Mouse (Mus musculus): ENCODE data around the gene Txndc11.
A peak's percentile ranks its signal among the peaks of the same experiment; 100 is the strongest.

Gene Txndc11

DNA sequence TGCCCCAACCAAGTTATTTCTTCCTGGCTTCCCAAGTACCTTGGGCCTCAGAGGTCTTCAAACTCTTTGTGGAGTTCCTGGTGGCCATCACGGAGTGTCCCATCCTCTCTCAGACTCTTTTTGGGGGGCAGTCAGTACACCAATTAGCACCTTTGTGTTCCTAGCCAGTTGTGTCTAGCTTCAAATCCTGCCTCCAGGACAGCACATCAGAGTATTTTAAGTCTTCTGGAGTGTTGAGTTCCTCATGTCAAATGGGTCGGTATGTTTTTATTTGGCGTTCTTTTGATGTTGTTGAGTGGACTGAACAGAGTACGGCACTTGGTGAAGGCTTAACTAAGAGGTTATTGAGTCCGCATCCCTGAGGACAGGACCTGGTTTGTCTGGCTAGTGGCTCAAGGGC, 69.0 kb downstream of the Txndc11 start:
- DNase-seq (ENCODE audit: low spot score in 2 of 2) = no peak

DNA sequence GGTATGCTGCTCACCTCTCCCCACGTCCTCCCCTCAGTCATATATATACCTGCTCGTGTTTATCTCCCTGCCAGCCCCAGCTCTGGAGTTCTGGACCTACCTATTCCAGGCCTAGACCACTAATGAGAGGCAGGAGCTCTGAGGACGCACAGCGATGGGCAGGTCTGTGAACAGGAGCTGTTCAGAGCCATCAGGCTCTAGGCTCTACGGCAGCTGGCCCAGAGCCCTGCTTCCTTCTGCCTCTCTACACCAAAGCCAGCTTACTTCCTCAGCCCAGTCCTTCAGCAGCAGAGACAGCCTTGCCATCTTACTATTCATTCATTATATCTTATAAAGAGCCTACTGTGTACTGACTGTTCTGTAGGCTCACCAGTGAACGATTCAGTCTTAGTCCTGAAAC, 69.7 kb downstream of the Txndc11 start:
- no peak for DNase-seq (ENCODE audit: low spot score in 2 of 2)

DNA sequence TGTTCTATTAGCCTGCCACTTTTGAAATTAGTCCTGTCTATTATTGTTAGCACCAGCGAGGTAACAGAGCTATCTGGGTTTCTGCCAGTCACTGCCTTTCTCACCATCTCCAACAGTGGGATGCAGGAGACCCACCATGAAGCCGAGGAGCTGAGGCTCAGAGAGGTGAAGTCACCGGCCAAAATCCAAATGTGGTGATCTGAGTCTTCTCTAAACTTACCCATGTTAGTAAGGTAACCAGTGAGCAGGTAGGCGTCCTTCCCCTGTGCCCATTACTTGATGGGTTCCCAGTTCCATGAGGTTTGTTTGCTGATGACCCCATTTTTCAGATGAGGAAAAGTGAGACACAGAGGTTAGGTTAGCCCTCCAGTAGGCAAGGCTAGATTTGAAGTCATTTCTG, 70.1 kb downstream of the Txndc11 start:
- DNase-seq (ENCODE audit: low spot score in 2 of 2) = no peak

DNA sequence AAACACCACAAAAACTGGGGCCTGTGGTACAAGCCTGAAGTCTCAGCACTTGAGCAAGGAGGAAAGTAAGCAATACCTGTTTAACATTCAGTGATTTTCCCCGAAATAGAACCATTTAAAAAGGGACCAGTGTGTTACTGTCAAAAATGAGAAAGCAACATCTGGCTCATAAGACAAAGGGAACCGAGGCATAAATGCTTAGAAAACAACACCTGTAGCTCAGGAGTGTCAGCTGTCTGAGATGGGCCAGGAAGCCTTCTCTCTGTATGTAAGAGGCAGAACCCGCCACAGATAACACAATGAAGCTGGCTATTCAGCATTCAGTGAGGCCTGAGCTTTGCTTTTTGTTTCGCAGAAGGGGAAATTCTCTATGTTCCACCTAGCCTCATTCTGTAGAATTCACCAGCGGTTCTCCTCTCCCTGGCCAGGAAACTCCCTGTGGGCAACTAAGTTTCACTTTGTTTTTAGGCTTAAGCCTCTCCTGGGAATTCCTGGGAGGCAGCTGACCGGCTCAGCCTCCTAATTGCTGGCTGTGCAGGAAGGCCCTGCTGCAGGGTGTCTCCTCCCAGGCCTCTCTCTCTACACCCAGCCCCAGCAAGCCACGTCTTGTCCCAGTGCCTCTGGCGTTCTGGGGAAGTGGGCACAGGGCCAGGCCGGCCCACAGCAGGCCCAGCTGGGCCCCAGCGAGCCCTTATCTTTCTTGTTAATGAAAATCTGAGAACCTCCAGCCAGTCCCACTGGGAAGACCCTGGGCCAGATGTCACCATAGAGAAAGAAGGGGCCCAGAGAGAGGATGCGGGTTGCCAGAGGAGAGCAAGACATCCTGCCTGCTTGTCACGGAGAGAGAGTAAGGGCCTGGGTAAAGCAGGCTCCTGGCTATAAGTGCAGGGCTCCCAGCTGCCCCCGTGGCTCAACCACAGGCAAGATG, 71.4 kb downstream of the Txndc11 start:
- DNase-seq (ENCODE audit: low spot score in 2 of 2) = peak; percentile 85 to 91

DNA sequence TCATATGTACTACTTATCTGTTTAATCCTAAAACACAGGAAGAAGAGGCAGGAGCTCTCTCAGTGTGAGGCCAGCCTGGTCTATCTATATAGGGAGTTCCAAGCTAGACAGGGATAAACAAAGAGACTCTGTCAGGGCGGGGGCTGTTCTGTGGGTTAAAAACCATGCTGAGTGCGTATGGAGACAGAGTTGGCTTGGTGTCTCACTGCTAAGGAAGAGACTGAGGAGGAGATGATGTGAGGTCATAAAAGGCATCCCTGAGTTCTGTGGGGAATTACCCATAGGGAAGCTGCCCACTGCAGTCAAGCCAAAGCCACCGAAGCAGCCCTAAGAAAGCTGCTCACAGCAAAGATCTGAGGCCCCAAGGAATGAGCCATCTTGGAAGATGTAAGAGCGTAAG, 73.8 kb downstream of the Txndc11 start, which contains the start of gene Snn:
Snn (plus strand) TSS at position 301 of the 400 bp plus-strand sequence.
- no peak for DNase-seq (ENCODE audit: low spot score in 2 of 2)

DNA sequence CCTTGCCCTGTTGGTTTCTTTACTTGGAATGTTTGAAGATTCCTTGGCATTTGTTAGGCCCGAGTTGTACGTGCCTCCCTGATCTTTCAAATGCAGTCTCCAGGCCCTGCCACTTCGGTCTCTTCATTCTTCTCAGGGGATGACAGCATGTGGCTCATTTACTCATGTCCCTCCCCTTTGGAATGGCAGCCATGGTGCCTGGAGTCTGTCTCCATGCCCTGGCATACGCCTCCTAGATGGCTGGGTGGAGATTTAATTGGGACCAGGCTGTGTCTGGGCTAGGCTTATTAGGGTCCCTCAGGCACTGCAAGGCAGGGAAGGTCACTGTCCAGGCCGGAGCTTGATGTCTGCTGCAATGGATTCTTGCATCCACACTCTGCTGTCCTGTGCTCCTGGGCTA, 78.5 kb downstream of the Txndc11 start:
- no peak for DNase-seq (ENCODE audit: low spot score in 2 of 2)

GRCm38 (mm10) chr16:11054871-11055270, 79.6 kb downstream of the Txndc11 start:
- DNase-seq (ENCODE audit: low spot score in 2 of 2) = no peak

GRCm38 (mm10) chr16:11054409-11054808, 80.0 kb downstream of the Txndc11 start:
- DNase-seq (ENCODE audit: low spot score in 2 of 2) = no peak

DNA sequence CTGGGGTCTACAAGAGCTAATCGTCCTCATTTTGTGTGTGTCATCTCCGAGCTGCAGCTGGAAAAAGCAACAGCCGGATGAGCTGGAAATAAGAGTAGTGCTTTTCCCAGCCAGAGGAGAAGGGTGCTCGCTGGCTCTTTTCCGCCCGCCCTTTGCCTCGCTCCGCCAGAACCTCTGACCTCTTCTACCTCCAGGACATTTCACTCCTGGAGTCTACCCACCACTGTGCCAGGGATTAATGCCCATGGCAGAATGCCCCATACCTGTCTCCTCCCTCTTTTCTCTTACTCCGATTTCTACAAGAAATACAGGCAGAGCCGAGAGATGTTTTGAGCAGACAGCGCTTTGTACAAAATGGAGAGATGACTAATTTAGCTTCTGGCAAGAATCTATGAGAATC, 83.3 kb downstream of the Txndc11 start:
- DNase-seq (ENCODE audit: low spot score in 2 of 2) = no peak

DNA sequence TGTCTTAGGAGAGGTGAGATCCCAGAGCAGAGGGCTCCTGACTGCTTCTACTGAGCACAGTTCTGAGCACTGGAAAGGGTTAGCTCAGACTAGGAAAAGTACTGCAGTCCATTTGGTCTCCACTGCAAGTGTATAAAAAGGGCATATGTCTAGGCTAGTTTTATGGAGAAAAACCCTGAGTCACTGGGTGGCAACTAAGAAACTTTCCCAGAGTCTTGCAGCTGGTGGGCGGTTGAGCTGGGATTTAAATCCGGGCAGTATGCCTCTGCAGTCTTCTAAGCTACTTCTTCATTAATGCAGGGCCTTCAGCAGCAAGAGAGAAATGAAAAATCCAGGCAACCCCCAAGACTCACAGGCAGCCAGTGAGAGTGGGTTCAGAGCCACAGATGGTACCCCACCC, 84.2 kb downstream of the Txndc11 start:
- DNase-seq (ENCODE audit: low spot score in 2 of 2) = no peak

DNA sequence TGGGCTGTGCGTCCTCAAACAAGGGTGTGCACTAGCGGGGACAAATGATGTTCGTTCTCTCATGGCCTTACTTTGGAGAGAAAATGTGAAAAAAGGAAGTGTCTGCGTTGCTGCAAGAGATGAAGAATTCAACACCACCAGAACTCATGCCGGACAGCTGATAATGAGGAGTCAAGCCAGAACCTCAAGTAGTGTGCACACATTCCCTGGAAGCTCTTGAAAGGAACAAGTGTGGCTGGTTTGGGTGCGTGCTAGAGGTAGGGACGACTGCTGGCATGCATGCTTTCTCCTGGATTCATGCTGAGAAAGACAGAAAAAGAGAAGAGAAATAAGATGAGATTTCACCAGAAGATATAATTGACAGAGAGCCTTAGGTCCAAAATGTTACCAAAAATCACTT, 87.3 kb downstream of the Txndc11 start:
- DNase-seq (ENCODE audit: low spot score in 2 of 2) = no peak

GRCm38 (mm10) chr16:11046437-11046836, 88.0 kb downstream of the Txndc11 start:
- DNase-seq (ENCODE audit: low spot score in 2 of 2) = no peak

- no peak for DNase-seq (ENCODE audit: low spot score in 2 of 2)
These were observed 91.2 kb downstream of the Txndc11 start for GRCm38 (mm10) chr16:11043239-11043638.

DNA sequence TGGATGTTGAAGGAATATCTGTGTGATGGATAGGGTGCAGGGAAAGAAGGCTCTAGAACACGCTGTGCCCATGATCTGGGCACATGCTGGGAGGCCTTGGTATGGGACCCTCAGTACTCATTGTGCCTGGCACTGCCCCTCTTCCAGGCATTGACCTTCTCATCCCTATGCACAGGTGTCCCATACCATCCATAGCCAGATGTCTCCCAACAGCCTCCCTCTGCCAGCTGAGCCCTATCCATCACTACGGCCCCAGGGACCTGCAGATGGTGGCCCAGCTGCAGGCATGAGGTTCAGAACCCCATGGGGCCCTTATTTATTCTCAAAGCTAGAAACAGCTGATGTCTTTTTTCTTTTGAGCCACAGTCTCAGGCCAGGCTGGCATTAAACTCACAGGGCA, 93.8 kb downstream of the Txndc11 start:
- no peak for DNase-seq (ENCODE audit: low spot score in 2 of 2)

GRCm38 (mm10) chr16:11035790-11036431, 98.5 kb downstream of the Txndc11 start:
- DNase-seq (ENCODE audit: low spot score in 2 of 2) = peak; percentile 44 to 64

- no peak for DNase-seq (ENCODE audit: low spot score in 2 of 2)
These were observed 99.2 kb downstream of the Txndc11 start for GRCm38 (mm10) chr16:11035273-11035672.

DNA sequence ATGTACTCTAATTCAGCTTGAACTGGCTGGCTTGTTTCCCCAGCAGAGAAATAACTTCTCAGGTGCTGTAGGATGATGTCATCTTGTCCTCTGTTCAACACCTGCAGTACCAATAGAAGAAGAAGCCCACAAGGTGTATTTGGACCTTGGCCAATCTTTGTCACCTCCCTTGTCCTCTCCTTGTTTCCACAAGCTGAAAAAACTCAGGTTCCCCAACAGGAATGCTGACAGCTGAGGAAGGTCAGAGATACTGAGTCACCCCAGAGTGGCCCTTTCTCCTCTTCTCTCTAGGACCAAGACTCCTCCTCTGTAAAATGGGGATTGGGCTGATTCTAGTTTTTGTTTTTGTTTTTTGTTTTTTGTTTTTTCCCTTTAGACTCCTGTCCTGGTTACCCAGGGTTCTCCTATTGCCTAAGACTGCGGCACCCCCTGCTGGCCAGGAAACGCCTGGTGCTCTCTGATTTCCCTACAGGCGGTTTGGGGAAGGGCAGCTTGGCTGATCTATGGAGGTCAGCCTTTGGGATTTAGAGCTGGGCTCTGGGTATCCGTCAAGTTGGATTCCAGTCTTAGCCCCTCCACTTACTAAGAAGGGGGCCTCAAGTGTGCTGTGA, 100.2 kb downstream of the Txndc11 start:
- peak; percentile 79 to 86 for DNase-seq (ENCODE audit: low spot score in 2 of 2)

- DNase-seq (ENCODE audit: low spot score in 2 of 2) = no peak
These were observed 103.1 kb downstream of the Txndc11 start for GRCm38 (mm10) chr16:11031320-11031719.

GRCm38 (mm10) chr16:11030844-11031243, 103.6 kb downstream of the Txndc11 start:
- no peak for DNase-seq (ENCODE audit: low spot score in 2 of 2)

DNA sequence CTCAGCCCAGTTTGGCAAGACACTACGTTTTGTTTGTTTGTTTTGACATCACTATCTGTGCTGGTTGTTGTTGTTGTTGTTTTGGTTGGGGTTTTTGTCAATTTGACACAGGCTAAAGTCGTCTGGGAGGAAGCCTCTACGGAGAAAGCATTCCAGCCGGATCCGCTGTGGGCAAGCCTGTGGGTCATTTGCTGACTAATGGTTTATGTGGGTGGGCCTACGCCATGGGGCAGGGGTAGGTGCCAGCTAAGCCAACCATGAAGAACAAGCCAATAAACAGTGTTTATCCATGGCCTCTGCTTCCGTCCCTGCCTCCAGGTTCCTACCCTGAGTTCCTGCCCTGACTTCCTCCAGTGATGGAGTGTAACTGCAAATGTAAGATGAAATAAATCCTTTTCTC, 106.2 kb downstream of the Txndc11 start:
- DNase-seq (ENCODE audit: low spot score in 2 of 2) = no peak

Data from urinary bladder, postnatal 36 days (tissue).